Mouse (Mus musculus) bone marrow, adult 2 months (tissue): Measurements from ENCODE around the gene Cntn1.

ENCODE experiments used
- CTCF ChIP-seq: fragments of 200-500 bp; IDR thresholded peaks from 2 replicates; pipeline ENCODE4 v1.5.1; 2011; ENCODE audit warnings: low read length, control low read depth; ENCODE audit not compliant: control insufficient read depth, insufficient read depth
- POLR2A ChIP-seq: fragments of 200-500 bp; IDR thresholded peaks from 2 replicates; pipeline ENCODE4 v1.6.1; 2011; ENCODE audit warnings: low read depth, mild to moderate bottlenecking, control low read depth, low read length, borderline replicate concordance; ENCODE audit not compliant: control insufficient read depth

DNA sequence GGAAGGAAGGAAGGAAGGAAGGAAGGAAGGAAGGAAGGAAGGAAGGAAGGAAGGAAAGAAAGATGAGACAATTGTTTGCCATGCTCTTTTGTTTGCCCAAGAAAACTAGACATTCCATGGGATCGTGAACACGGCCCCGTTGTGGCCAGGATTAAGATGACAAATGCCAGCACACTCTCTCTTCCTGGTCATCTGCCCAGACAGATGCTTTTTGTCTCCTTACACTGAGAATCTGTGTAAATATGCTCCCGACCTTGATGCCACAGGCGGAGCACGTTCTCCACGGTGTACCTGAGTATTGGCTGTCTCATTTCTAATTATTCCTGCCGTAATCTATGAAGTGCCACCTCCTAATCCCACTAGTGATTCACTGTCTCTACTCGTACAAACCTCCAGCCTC is 51.0 kb downstream of the Cntn1 start:
- TF ChIP-seq CTCF (no peak), POLR2A (no peak)
